Mouse (Mus musculus) gastrocnemius, postnatal 14 days (tissue): ENCODE measurements around the gene Tnfaip8l3. TPM values are rescaled to one million over a fixed set of nuclear protein-coding genes. Genes with fewer than 3 reads are reported as not detected.
A peak's percentile ranks its signal among the peaks of the same experiment; 100 is the strongest.

Experiments used
- DNase-seq: peaks from one replicate; pipeline ENCODE4 v3.0.0; 2021; ENCODE audit warnings: mixed read lengths
- intact Hi-C: fragments of 180-260 bp; cut with DNase I; formaldehyde crosslinking; loops from one replicate; pipeline ENCODE4 v1.15.1; 2025; ENCODE audit warnings: low total_unique reads
- long read RNA-seq, 2 experiments: library from polyadenylated mRNA; stranded (forward); transcript quantifications; one replicate each; pipeline ENCODE4 v2.0.0; 2021
- total RNA-seq, 2 experiments: library from RNA; stranded (reverse); gene quantifications; 2 replicates each; pipeline ENCODE4 v1.2.3; 2021

Gene Tnfaip8l3
- total RNA-seq = under 1 TPM; 0.14 to 0.22 TPM
- long read RNA-seq, experiment 1 = 0 reads
- long read RNA-seq, experiment 2 = 0 reads

DNA sequence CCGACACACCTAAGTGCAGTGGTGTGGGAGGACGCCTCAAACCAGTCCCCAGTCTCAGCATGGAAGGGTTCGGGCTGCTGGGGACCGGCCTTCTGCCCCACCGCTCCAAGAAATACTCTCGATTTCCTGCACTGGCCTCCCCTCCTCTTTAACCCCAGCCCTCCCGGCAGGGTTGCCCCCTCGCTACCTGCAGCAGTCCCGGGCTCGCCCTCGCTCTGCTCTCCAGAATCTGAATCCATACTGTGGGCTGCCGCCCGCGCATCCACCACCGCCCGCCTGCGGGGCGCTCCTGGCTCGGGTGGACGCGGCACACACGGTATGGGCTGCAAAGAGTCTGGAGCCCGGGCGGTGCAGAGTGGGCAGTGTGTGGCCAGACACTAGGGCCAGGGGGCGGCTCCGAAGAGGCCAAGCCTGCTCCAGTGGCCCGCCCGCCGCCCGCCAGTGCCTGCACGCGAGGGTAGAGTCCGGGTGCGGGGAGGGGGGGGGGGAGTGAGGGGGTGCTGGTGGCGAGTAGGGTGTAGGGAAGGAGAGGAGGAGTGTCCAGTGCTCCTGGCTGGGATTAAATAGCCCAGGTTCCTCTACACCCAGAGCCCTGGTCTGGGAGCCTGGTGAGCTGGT lies at the start of gene Tnfaip8l3:
TSS of gene Tnfaip8l3 (minus strand) at position 357 of the 618 bp plus-strand sequence.
- intact Hi-C loops = no loop called here
- peak; percentile 29 for DNase-seq

DNA sequence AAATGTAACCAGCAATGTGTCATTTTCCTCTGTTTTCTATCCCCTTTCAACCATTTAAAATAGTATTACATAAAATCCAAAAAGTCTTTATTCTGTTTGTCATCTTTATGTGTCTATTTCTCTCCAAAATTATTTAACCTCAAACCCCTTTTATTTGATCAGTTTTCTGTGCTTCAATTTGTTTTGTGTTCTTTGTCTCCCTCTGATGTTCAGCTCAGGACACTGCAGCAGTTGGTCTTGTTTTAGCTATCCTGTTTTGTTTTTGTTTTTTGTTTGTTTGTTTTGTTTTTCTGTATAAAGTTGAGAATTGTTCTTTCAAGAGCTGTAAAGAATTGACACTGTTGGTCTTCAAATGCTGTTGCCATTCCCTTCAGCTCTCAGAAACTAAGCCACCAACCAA lies 44.5 kb upstream of the Tnfaip8l3 start:
- intact Hi-C loops = loop anchor here (5.0 kb wide), 1 partner anchor 120 kb away; no protein-coding TSS in a partner anchor
- no peak for DNase-seq

DNA sequence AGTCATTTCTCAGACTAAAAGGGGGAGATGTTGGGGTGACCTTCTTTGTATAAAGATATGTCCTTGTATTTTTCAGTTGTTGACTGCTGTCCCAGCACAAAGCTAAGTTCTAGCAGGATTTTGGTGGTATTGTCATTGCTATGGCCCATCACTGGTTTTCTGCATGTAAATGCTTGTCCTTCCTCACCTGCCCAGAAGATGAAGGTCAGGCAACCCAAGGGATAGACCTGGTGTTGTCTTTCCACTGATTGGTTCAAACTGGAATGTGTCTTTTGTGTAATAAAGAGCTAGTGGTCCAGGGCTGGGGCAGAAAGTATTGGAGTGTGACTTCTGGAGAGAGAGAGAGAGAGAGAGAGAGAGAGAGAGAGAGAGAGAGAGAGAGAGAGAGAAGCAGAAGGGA lies 30.4 kb upstream of the Tnfaip8l3 start:
- DNase-seq = no peak

DNA sequence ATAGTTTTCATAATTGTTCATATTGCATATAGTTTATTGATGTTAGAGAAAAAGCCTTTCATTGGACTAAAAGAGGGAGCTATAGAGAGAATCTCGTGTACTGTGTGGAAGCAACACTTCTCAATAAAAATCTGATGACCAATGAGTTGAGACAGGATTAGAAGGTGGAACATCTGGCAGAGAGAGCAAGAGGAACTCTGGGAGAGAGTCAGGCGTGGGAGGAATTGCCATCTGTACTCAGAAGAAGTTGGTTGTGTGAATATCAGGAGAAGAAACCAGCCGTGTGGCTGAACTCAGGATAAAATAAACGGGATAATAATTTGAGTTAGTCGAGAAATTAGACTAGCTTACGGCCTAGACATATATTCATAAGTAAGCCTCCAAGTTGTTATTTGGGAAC lies 28.9 kb upstream of the Tnfaip8l3 start:
- DNase-seq = no peak
- intact Hi-C loops = no loop called here

More for the DNA sequence above, 30.4 kb upstream of the Tnfaip8l3 start:
- intact Hi-C loops = no loop called here

DNA sequence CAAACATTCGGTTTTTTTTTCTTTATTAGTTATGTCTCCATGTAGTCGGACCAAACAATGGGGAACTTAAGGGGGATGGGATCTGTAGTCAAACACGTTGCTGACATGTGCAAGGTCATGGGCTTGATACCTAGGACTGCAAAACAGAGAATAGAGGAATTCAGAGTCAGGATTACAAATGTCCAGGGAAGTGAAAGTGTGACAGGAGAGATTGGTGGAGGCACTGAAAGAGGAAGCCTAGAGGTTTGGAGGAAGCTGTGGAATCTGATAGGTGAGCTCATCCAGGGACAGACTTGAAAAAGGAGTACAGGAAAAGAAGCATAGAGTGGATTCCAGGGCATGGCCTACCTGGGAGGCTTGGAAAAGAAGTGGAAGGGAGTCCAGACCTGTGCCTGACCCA lies 16.1 kb upstream of the Tnfaip8l3 start:
- intact Hi-C loops = no loop called here
- no peak for DNase-seq

DNA sequence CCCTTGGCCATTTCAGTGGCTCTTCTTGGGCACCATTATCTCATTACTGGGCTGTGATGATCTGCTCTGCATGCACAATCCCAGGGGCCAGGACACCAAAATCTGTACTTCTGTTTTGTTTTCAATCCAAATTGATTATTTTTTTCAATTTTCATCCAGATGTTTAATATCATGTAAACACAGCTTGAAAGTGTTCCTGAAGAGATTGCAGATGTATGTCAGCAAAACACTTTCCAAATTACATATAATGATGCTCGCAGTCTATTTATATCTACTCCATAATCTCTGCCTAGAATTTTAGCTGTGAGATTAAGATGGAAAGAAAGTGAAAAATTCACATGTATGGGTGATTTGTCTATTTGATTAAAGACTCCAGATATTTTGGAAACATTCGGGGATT lies 9.6 kb upstream of the Tnfaip8l3 start:
- no peak for DNase-seq
- intact Hi-C loops = no loop called here

DNA sequence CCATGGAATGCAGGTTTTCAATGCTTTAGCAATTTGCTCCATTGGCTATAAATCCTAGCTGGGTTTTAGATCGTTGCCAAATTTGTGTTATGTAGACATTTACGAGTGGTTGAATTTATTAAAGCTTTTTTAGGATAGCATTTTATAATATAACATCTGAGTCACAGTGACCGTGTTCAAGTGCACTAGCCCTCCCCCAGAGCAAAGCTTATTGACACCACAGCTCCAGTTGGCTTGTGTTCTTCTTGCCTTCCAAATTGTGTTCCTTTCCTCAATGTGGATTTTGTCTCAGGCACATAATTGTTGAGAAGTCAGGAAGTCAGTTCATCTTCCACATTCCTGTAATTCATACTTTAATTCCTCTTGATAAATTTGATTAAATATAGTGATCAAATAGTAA lies 6.7 kb upstream of the Tnfaip8l3 start:
- DNase-seq = no peak
- intact Hi-C loops = no loop called here

DNA sequence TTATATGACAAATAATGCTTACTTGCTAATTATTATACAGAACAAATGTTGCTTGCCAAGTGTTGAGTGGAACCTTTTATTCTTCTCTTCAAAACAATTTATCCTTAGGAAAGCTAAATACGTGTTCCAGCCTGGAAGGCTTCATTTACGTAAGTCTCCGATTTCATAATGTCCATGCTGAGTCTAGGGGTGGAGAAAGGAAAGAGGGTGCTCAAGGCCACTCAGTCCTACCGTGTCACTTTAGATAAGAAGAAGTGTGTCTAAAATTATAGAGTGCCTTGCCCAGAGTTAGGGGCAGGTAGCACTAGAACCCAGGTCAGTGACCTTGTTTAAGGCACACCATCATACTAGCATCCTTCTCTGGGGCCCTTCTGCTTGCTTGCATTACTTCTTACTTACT lies 5.5 kb upstream of the Tnfaip8l3 start:
- intact Hi-C loops = no loop called here

DNA sequence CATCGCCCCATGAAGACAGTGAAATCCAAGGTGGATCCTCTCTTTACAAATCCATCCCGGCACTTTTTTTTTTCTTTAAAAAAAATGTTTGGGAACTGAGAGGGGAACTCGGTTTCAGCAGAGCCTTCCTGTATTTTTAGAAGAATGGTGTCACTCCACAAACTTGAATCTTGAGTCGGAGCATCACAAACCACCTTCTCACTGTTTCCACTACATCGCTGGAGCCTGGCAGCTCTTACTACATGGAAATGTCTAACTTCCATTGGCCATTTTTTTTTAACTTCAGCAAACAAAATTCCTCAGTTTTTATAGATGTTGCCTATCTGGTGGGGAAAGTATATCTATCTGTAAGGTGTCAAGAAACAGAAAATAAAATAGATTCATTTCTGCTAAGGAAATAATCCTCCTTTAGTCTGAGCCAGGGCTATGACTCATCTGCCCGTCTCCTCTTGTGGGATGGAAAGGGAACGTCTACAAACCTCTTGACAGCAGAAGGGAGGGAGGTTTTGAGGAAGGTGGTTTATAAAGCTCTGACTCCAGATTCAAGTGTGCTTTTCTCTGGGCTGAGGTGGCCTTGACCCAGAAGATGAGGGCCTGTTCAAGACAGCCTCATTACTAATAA lies 3.4 kb upstream of the Tnfaip8l3 start:
- no peak for DNase-seq
- intact Hi-C loops = no loop called here

More for the DNA sequence above, 5.5 kb upstream of the Tnfaip8l3 start:
- no peak for DNase-seq

DNA sequence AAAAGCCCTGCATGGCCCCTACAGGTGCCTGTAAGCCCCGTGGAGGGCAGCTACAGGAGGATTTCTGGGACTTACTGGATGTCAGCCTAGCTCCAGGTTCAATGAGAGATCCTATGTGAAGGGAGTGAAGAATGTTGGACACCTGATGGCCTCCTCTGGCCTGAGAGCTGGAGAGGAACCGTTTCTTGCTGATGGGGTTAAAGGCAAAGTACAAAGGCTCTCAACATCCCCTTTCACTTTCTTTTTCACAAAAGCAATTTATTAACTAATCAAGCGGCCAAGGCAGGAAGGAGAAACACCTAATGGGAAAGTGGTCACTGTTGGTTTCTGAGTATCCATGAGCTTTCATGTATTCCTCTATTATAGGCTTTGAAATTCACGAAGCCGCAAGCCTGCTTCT lies 1.0 kb upstream of the Tnfaip8l3 start:
- DNase-seq = no peak
- intact Hi-C loops = no loop called here

DNA sequence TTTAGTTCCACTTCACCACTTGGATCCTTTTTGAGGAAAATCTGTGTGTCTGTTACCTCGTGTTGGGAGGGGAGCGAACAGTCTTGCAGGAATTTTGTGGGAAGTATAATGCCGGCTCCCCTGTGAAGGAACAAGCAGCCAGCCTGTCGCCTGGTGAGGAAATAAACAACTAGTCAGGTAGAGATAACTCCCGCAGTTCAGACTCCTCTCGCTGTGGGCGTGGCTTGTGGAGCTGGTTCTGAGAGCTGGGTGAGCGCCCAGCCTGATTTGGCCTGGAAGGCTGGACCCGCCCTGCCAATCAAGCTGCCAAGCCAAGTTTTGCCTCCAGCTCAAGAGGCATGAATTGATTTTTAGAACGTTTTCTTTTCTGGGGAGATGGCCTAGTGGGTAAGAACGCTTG lies 589 bp upstream of the Tnfaip8l3 start:
- intact Hi-C loops = no loop called here
- peak; percentile 62 for DNase-seq

DNA sequence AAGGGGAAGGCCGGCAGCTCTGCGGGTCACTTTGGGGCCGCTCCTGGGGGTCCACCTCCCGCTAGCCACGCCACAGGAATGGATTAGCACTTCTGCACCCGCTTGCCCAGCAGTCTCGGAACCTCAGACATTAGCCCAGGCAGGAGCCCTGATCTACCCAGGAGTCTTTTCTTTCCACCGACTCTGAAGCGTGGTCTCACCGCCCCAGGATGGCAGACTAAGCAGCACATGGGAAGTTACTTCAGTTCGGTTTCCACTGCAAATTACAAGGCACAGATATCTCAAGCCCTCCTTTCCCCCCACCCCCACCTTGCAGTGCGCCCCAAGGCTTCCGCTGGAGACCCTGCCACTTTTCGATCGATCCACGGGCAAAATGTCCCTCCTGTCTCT lies 551 bp downstream of the Tnfaip8l3 start:
- no peak for DNase-seq
- intact Hi-C loops = no loop called here

DNA sequence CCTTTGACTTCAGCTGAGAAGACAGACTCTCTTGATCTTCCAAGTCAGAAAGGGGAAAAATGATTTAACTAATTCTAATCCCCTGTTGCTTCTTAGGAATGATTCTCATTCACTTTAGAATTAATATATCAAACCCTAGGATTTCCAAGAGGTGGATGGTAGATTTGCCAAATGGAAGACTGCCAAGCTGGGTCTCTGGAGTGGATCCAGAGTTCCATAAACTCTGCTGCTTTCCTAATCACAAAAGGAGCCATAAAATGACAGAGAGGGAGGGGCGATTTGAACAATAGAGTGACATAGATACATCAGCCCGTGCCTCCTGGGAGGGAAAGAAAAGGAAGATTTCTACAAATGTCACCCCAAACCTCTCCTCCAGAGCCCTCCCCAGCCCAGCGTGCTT lies 3.4 kb downstream of the Tnfaip8l3 start:
- DNase-seq = no peak
- intact Hi-C loops = no loop called here

DNA sequence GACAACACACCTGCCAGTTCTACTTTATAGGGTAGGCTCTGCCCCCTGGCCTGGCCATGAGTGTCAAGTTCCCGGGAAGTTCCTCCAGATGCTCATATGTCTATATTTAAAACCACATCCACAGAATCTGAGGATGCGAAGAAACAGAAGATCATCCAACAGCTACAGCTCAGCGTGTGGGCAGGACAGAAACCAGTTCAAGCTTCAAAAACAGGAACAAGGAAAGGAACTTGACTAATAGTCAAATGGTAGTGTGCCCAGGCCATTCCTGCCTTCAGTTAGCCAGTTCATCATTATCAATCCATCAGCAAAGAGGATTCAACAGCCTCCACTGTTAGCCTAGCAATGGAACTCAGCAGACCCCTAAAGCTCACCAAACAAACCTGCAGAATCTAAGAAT lies 4.5 kb downstream of the Tnfaip8l3 start:
- intact Hi-C loops = no loop called here
- DNase-seq = no peak

DNA sequence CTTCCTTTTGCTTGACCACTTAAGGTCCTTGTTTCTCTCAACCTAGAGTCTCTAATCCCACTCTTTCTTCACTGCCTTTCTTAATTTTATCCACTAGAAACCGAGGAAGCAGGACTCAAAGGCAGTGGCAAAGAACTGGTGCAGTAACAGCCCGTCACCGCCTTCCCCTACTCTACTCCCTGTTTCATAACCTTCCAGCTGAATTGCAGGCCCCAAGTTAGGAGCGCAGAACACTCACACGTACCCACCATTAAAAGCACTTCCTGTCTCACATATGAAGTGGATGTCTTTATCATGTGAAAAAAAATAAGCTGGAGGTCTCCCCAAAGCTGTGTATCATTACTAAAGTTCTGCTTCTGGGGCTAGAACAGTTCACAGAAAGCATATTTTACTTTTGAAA lies 6.5 kb downstream of the Tnfaip8l3 start:
- DNase-seq = no peak
- intact Hi-C loops = no loop called here

DNA sequence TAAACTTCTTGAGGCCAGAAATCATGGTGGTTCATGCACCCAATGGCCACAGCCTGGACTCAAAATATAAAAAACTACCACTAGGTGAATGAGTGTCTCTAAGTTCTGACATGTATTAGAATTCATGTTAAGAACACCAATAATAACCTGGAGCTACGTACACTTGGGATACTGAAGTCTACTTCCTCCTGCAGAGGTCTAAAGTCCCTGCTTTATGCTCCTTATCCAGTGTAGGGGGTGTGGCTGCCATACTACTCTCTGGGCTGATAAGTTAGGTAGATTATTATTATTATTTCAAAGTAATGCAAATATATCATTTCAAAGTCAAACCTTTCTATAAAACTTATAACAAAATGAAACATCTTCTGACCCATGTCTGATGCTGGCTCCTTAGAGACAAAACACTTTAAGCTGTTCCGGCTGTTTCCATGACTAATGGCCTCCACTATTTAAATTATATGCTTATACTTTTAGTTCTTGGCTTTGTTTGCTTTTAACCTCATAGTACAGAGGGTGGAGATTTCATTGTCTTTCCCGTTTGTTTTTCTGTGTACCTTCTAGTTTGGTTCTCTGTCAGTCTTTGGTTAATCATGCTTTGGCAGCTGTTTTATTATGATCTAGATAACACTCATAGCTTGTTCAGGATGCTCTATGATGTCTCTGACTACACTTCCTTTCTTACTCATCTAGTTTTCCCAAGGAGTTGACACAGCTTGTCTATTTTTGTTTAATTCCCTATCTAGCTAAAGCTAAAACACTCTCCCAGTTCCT lies 16.7 kb downstream of the Tnfaip8l3 start:
- no peak for DNase-seq
- intact Hi-C loops = no loop called here

DNA sequence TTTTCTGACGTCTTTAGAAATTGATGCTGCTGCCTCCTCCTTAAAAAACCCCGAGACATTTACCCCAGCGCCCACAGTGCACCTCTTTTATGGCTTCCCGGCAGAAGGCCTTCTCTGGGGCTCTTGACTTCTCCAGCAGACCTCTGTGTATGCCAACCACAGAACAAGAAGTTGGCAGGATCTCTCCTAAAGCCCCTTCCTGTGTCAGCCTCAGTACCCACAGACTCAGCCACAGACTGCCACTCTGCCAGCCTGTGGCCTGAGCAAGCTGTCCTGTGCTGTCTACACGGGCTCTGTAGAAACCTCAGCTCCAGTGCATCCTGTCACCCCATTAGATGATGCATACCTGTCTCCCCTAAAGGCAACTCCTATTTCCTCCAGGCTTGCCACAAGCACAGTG lies 19.2 kb downstream of the Tnfaip8l3 start:
- intact Hi-C loops = no loop called here
- no peak for DNase-seq

DNA sequence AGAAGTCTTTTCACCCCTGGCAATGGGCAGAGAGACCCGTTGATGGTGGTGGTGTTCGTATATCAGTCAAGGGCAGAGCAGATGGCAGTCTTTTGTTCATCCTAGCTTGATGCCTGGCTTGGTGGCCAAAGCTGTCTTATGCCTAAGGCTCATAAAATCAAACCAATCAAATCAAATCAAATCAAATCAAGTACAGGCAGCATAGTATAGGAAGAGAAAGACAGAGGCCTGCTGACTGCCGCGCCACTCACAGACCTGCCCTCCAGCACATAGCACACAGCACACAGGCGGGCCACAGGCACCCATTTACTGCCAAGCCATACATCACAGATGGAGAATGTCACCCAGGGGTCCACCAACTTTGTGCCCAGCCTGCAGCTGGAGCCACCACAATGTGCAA lies 25.1 kb downstream of the Tnfaip8l3 start:
- intact Hi-C loops = no loop called here
- DNase-seq = no peak

DNA sequence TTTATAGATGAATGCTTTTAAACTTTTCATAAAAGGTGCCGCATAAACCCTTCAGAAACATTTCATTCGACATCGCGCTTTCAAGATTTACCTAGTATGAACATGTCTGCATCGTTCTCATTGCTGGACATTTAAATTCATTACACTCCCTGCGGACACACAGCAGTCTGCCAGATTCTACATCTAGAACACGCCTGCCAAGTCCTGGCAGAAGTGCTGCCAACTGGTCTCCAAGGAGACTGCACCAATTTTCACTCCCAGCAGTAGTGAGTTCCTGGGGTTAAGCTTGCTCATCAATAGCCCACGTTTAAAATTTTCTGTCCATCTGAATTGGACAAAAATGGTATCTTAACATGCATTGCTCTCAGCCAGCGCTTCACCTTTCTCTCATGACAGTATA lies 30.5 kb downstream of the Tnfaip8l3 start:
- intact Hi-C loops = no loop called here
- DNase-seq = no peak

DNA sequence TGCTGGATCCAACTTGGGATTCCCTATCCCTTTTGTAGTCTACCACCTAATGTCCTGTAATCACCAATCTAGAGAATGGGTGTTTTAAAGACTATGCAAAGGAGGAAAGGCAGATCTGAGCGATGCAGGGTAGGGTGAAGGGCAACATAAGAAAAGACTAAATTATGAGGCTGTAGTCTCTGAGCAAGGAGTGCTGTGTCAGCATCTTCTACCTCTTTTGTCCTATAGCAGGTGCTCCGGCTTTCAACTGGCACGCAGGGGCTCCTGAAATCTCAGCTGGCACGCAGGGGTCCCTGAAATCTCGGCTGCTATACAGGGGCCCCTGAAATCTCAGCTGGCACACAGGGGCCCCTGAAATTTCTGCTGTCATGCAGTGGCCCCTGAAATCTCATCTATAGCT lies 33.5 kb downstream of the Tnfaip8l3 start:
- DNase-seq = no peak
- intact Hi-C loops = no loop called here

DNA sequence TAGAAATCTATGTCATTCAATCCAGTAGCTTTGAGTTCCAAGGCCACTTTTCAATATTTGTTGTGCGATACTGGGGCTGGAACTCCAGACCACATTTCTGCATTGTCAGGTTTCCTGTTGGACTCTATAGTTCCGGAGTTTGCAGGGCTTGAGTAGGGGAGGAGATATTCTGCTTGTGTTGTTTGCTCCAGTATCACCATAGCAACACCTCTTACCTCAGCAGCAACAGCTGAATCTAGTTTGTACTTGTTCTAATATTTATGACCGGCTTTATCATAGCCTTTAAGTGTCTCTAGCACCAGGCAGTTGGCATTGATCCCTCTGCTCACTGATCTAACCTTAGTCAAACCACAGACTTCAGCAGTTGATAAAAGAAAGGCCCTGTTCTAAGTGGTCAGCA lies 45.4 kb downstream of the Tnfaip8l3 start:
- no peak for DNase-seq
- intact Hi-C loops = no loop called here
